Mouse (Mus musculus) lung, embryonic 15.5 days (tissue): ENCODE measurements around the gene Fgfr2. TPM values are rescaled to one million over a fixed set of nuclear protein-coding genes. Genes with fewer than 3 reads are reported as not detected.
A peak's percentile ranks its signal among the peaks of the same experiment; 100 is the strongest.

Source experiments
- ATAC-seq: fragments of 200-750 bp; cut with Nextera tagmentation; 2 replicates; pipeline ENCODE4 v1.8.0; 2017; ENCODE audit warnings: moderate number of reproducible peaks, borderline replicate concordance; ENCODE audit not compliant: low FRiP score, low TSS enrichment; ENCODE audit errors: extremely low read depth
- H3K27ac ChIP-seq: fragments of 300-500 bp; sonication (generic); 2 replicates; pipeline ENCODE4 v1.5.1; 2015; ENCODE audit warnings: moderate library complexity, mild to moderate bottlenecking, inconsistent platforms
- H3K27me3 ChIP-seq: fragments of 300-500 bp; sonication (generic); 2 replicates; pipeline ENCODE4 v1.6.1; 2015; ENCODE audit warnings: inconsistent platforms
- H3K36me3 ChIP-seq: fragments of 300-500 bp; sonication (generic); 2 replicates; pipeline ENCODE4 v1.6.1; 2015; ENCODE audit warnings: inconsistent platforms
- H3K4me1 ChIP-seq: fragments of 300-500 bp; sonication (generic); 2 replicates; pipeline ENCODE4 v1.6.1; 2015; ENCODE audit warnings: inconsistent platforms
- H3K4me2 ChIP-seq: fragments of 300-500 bp; sonication (generic); 2 replicates; pipeline ENCODE4 v1.6.1; 2015; ENCODE audit warnings: inconsistent platforms, mild to moderate bottlenecking, moderate library complexity
- H3K4me3 ChIP-seq: fragments of 300-500 bp; sonication (generic); 2 replicates; pipeline ENCODE4 v1.5.1; 2015; ENCODE audit warnings: mild to moderate bottlenecking, inconsistent platforms
- H3K9ac ChIP-seq: fragments of 300-500 bp; sonication (generic); 2 replicates; pipeline ENCODE4 v1.6.1; 2015; ENCODE audit warnings: inconsistent platforms
- H3K9me3 ChIP-seq: fragments of 300-500 bp; sonication (generic); 2 replicates; pipeline ENCODE4 v1.6.1; 2016; ENCODE audit warnings: inconsistent platforms
- WGBS: fragments of 180-500 bp; shearing (Covaris S2); methylation state at CpG from one replicate; pipeline ENCODE4 v1.1.7; 2015; 5-methylcytosine and 5-hydroxymethylcytosine counted together
- polyA plus RNA-seq: library from polyadenylated mRNA; unstranded; fragments of >200 nt; fragmentation: Nextera tagmentation; extraction: Ambion mirVana; gene quantifications from 2 replicates; pipeline ENCODE4 v1.2.1, GENCODE M21; 2015

The Fgfr2 gene
- polyA plus RNA-seq, 1 experiment from 2014 or later, result 160 TPM

- ATAC-seq, result no peak
- Histone ChIP-seq H3K9me3 (no peaks in the 10 kb centered on the region), H3K9ac (no peak overlapping the region), H3K4me3 (no peak overlapping the region), H3K4me1 (peaks cover 20% of the 10 kb centered on the region), H3K36me3 (peaks cover 20% of the 10 kb centered on the region), H3K4me2 (no peak overlapping the region), H3K27me3 (no peaks in the 10 kb centered on the region), H3K27ac (no peak overlapping the region)
- 78% methylated on average over 8 of the region's 8 CpGs for WGBS
Measured at GRCm38 (mm10) chr7:130201020-130201419, 2922.1 kb downstream of the Fgfr2 start.

- Histone ChIP-seq H3K36me3 (peaks cover 28% of the 10 kb centered on the region), H3K27me3 (no peaks in the 10 kb centered on the region), H3K9ac (no peak overlapping the region), H3K4me3 (no peak overlapping the region), H3K27ac (no peak overlapping the region), H3K9me3 (no peaks in the 10 kb centered on the region), H3K4me1 (peaks cover 15% of the 10 kb centered on the region), H3K4me2 (no peak overlapping the region)
- WGBS, result 87% methylated on average over 9 of the region's 9 CpGs
- no peak for ATAC-seq
Measured at GRCm38 (mm10) chr7:130199951-130200350, 2923.2 kb downstream of the Fgfr2 start.

DNA sequence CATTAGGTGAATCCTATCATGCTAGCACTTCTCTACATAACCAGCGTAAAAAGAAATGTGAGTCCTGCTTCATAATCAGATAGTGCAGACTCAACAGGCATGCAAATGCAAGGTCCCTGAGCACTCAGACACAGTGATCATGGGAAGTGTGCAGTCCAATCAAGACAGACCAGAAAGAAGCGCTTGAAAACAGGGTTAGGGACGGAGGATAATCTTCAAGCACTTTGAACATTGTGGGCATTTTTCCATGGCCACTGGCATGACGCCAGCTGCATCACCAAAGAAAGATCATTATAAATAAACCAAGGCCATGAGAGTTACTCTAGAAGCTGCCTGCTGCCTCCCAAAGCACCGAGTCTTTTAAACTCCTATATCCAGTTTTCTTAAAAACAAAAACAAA lies 2923.8 kb downstream of the Fgfr2 start:
- Histone ChIP-seq H3K36me3 (peaks cover 34% of the 10 kb centered on the region), H3K9ac (no peak overlapping the region), H3K4me2 (no peak overlapping the region), H3K27ac (no peak overlapping the region), H3K4me1 (peaks cover 15% of the 10 kb centered on the region), H3K27me3 (no peaks in the 10 kb centered on the region), H3K4me3 (no peak overlapping the region), H3K9me3 (no peaks in the 10 kb centered on the region)
- ATAC-seq, result peak; percentile 62; the same call in 1 of the 2 replicates
- WGBS, result 42% methylated on average over 5 of the region's 5 CpGs

- Histone ChIP-seq H3K36me3 (peaks cover 46% of the 10 kb centered on the region), H3K9ac (no peak overlapping the region), H3K4me3 (no peak overlapping the region), H3K27ac (no peak overlapping the region), H3K27me3 (no peaks in the 10 kb centered on the region), H3K9me3 (no peaks in the 10 kb centered on the region), H3K4me1 (peaks cover 20% of the 10 kb centered on the region), H3K4me2 (no peak overlapping the region)
- 80% methylated on average over 2 of the region's 2 CpGs for WGBS
- no peak for ATAC-seq
Measured at GRCm38 (mm10) chr7:130195081-130195480, 2928.1 kb downstream of the Fgfr2 start.

DNA sequence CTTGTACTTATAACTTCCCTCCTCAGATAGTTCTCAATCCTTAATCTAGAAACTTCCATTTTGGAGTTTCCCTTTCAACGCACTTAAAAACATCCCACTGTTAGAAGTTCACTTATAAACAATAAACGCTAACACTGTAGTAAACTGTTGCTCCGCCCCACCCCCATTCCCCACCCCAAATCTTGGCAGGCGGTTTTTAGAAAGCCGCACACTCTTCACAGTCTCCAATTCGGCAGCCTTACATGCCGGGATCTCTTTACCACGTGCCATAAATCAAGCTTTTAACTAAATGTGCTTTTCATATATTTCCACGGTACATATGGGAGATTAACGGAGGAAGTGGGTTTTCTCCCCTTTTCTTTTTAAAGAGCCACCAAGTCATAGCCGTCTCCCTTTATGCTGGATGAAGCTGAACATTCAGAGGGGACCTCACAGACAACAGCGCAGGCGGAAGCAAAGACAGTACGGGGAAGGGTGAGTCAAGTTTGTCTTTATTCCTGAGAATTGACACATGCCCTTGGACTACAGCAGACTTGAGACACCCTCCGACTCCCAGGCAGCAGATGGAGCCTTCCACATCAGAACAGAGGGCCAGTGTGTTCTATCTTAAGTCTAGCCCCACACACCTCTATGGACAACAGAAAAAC lies 2932.7 kb downstream of the Fgfr2 start:
- H3K4me2 ChIP-seq, result peak overlapping the region; percentile 32; the same call in 1 of the 2 replicates
- H3K9me3 ChIP-seq, result no peaks in the 10 kb centered on the region
- peaks cover 62% of the 10 kb centered on the region for H3K36me3 ChIP-seq
- H3K27ac ChIP-seq, result no peak overlapping the region; the same call in 1 of the 2 replicates
- H3K9ac ChIP-seq, result no peak overlapping the region
- H3K4me3 ChIP-seq, result no peak overlapping the region
- no peaks in the 10 kb centered on the region for H3K27me3 ChIP-seq
- peaks cover 13% of the 10 kb centered on the region for H3K4me1 ChIP-seq
- 43% methylated on average over 15 of the region's 15 CpGs for WGBS
- ATAC-seq, result no peak; the same call in 1 of the 2 replicates

DNA sequence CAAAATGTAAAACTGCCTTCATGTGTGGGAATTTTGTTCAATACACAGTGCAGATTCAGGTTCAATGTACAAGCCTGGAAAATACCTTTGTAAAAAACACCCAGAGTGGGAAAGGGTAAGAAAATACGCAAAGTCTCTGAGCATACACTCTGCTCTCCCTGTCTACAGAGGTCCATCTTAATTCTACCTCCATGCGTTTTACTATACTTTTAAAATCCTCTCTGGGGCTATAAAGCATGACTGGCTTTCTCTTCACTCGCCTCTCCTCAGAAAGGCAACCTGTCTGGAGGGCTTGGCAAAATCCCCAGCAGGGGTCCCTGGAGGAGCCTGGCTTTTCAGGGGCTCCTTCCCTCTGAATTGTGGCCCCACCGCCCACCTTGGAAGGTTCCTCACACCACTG lies 2933.2 kb downstream of the Fgfr2 start:
- H3K27me3 ChIP-seq, result no peaks in the 10 kb centered on the region
- H3K4me2 ChIP-seq, result no peak overlapping the region
- H3K36me3 ChIP-seq, result peaks cover 63% of the 10 kb centered on the region
- ATAC-seq, result no peak
- WGBS, result 89% methylated on average over 4 of the region's 4 CpGs
- H3K9ac ChIP-seq, result no peak overlapping the region
- H3K4me1 ChIP-seq, result peaks cover 13% of the 10 kb centered on the region
- H3K27ac ChIP-seq, result no peak overlapping the region
- H3K4me3 ChIP-seq, result no peak overlapping the region
- H3K9me3 ChIP-seq, result no peaks in the 10 kb centered on the region

GRCm38 (mm10) chr7:130188108-130188507 lies 2935.0 kb downstream of the Fgfr2 start:
- Histone ChIP-seq H3K4me1 (peaks cover 19% of the 10 kb centered on the region), H3K27ac (no peak overlapping the region), H3K4me2 (no peak overlapping the region), H3K27me3 (no peaks in the 10 kb centered on the region), H3K4me3 (no peak overlapping the region), H3K36me3 (peaks cover 72% of the 10 kb centered on the region), H3K9ac (no peak overlapping the region), H3K9me3 (no peaks in the 10 kb centered on the region)
- no peak for ATAC-seq
- WGBS, result 91% methylated on average over 2 of the region's 2 CpGs

- Histone ChIP-seq H3K4me3 (no peak overlapping the region), H3K27ac (no peak overlapping the region), H3K4me1 (peaks cover 12% of the 10 kb centered on the region), H3K4me2 (no peak overlapping the region), H3K9ac (no peak overlapping the region), H3K27me3 (no peaks in the 10 kb centered on the region), H3K36me3 (peaks cover 70% of the 10 kb centered on the region), H3K9me3 (no peaks in the 10 kb centered on the region)
- WGBS, result 78% methylated on average over 5 of the region's 5 CpGs
- no peak for ATAC-seq
Measured at GRCm38 (mm10) chr7:130184864-130185263, 2938.3 kb downstream of the Fgfr2 start.

DNA sequence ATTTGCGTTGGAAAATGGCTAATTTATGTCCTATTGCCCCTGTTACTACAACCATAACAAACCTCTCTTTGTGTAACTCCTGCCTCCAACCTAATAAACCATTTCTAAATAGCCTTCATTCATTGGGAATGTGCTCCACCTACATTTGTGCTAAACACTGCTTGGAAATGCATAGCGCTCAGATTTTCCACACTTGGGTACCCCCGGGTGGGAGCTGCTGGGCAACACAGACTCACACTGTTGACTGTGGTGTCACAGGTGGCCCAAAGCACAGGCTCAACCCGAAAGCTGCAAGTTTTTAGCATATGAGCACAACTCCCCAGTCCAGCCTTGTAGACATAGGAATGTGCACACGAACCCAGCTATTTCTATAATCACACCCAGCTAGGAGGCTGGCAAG lies 2939.2 kb downstream of the Fgfr2 start:
- no peak for ATAC-seq
- WGBS, result 67% methylated on average over 5 of the region's 5 CpGs

DNA sequence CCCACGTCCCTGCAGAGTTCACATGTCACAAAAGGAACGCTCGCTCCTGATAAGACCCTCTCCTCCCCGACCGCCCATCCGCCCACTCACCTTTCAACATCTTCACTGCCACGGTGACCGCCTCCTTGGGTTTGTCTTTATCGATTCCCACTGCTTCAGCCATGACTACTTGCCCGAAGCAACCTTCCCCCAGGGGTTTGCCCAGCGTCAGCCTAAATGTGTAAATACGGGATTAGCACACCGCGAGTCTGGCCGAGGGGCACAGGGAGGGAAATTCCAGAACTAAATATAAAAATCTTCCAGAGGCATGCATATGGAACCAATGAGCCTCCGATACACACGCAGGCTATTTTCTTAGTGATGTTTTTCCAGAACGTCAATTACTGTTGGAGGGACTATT lies 2940.6 kb downstream of the Fgfr2 start:
- H3K4me3 ChIP-seq, result no peak overlapping the region
- H3K4me2 ChIP-seq, result no peak overlapping the region
- WGBS, result 25% methylated on average over 18 of the region's 18 CpGs
- H3K4me1 ChIP-seq, result peaks cover 17% of the 10 kb centered on the region
- H3K9me3 ChIP-seq, result no peaks in the 10 kb centered on the region
- no peak overlapping the region for H3K9ac ChIP-seq
- ATAC-seq, result no peak
- peaks cover 70% of the 10 kb centered on the region for H3K36me3 ChIP-seq
- H3K27ac ChIP-seq, result 0 out of 2 replicates have a peak overlapping the region, but pooled peaks have one; percentile 5
- H3K27me3 ChIP-seq, result no peaks in the 10 kb centered on the region

More for the DNA sequence above, 2939.2 kb downstream of the Fgfr2 start:
- H3K4me2 ChIP-seq, result no peak overlapping the region
- H3K4me3 ChIP-seq, result no peak overlapping the region
- no peak overlapping the region for H3K27ac ChIP-seq
- peaks cover 14% of the 10 kb centered on the region; the same call in 1 of the 2 replicates for H3K4me1 ChIP-seq
- H3K27me3 ChIP-seq, result no peaks in the 10 kb centered on the region
- H3K9ac ChIP-seq, result no peak overlapping the region
- H3K9me3 ChIP-seq, result no peaks in the 10 kb centered on the region
- peaks cover 70% of the 10 kb centered on the region for H3K36me3 ChIP-seq

DNA sequence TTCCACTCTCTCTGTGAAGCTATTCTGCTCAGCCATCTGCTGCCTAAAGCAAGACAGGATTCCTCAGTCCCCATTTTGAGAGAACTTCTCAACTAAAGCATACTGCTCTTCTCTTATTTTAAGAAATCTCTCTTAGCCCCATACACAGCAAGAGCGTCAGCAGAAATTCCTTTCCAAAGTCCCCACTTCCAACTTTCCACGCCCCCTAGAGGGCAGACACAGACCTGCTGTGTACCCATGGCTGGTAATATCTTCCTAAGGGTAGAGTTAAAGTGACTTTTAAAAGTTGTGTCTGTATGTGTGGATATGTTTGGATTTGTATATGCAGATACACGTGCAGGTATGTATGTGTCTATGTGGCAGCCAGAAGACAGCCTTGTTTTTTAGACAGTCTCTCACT lies 2944.2 kb downstream of the Fgfr2 start:
- WGBS, result 55% methylated on average over 3 of the region's 3 CpGs
- no peak overlapping the region for H3K4me3 ChIP-seq

DNA sequence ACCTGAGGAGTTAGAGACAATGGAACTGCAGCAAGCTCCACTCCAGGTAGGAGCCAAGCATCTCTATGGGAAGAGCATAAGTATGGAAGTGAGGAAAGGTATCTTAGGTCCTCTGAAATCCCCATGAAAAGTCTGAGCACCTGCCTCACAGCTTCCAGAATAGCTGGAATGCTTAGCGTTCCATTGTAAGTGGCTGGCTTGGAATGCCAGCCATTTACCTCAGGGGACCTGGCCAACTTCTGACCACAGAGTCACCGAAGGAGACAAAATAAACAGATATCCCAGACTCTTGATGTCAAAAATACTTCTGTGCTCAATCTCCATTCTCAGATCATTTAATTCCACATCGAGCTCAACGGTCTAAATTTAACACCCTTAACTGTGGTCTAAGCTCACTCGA lies 2946.1 kb downstream of the Fgfr2 start:
- H3K36me3 ChIP-seq, result peaks cover 48% of the 10 kb centered on the region
- ATAC-seq, result no peak
- WGBS, result 51% methylated on average over 5 of the region's 5 CpGs
- peak overlapping the region; percentile 46; the same call in 1 of the 2 replicates for H3K27ac ChIP-seq
- no peaks in the 10 kb centered on the region for H3K27me3 ChIP-seq
- no peak overlapping the region for H3K4me3 ChIP-seq
- no peak overlapping the region for H3K4me2 ChIP-seq
- no peaks in the 10 kb centered on the region for H3K9me3 ChIP-seq
- peaks cover 42% of the 10 kb centered on the region for H3K4me1 ChIP-seq
- H3K9ac ChIP-seq, result no peak overlapping the region

More for the DNA sequence above, 2944.2 kb downstream of the Fgfr2 start:
- Histone ChIP-seq H3K27ac (no peak overlapping the region), H3K9me3 (no peaks in the 10 kb centered on the region), H3K4me2 (no peak overlapping the region), H3K36me3 (peaks cover 48% of the 10 kb centered on the region), H3K27me3 (no peaks in the 10 kb centered on the region), H3K4me1 (peaks cover 45% of the 10 kb centered on the region), H3K9ac (no peak overlapping the region)
- ATAC-seq, result no peak
